Mouse (Mus musculus): ENCODE data around the gene Tcf7l2.

Tcf7l2 gene

GRCm38 (mm10) chr19:55755462-55755861 lies 13.8 kb downstream of the Tcf7l2 start:
- DNase-seq (ENCODE audit: inconsistent age in 2 of 2, low spot score in 1 of 2), result no peak

DNA sequence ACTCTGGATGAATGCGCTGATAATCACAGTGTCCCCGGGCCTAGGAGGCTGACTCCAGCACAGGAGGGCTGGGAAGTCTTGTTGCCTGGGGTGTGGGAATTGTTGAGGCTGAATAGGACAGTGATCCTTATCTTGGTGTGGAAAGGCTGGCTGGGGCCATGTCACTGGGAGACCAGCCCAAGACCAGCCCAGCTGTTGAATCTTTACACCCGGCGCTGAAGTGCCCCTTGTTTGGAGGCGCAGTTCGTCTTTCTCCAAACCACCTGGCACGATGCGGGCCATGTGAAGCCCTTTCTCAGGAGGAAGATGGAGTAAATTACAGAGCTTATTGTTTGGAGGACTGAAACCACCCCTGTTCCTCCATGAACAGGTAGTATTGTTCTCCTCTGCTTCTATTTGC lies 15.1 kb downstream of the Tcf7l2 start:
- no peak for DNase-seq (ENCODE audit: inconsistent age in 2 of 2, low spot score in 1 of 2)

GRCm38 (mm10) chr19:55757403-55757802 lies 15.8 kb downstream of the Tcf7l2 start:
- DNase-seq (ENCODE audit: inconsistent age in 2 of 2, low spot score in 1 of 2), result no peak

DNA sequence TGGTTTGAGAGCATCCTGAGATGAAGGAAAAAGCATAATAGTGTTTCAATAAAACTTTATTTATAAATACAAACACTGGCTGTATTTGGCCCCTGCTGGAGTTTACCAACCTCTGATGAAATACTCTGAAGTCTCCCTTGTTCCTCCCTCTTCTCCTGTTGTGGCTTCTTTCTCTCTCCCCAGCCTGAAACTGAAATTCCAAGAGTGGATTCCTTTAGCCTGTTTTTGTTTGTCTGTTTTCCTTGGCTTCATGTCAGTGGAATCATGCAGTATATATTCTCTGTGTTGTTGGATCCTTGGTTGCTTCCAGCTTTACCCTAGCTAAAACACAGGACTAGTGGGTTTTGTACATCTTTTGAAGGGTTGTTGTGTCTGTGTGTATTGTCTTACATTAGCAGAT lies 16.5 kb downstream of the Tcf7l2 start:
- DNase-seq (ENCODE audit: inconsistent age in 2 of 2, low spot score in 1 of 2), result no peak

DNA sequence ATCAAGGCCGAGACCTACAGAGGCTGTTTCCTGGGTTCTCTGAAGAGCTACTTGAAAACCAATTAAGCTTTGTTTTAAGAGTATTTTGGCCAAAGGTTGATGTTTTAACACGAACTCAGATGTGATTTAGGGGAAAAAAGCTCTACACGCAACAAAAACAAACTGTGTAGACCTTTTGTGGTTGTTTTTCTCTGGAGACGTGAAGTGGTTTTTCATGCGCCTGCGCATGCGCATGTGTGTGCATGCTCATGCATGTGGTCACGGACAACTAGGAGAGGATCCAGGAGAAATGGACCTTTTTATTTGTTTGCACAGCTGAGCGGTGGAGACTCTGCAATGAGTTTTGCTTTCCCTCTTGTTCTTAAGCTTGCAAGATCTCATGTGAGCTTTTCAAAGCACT lies 17.4 kb downstream of the Tcf7l2 start:
- no peak for DNase-seq (ENCODE audit: inconsistent age in 2 of 2, low spot score in 1 of 2)

GRCm38 (mm10) chr19:55761086-55761485 lies 19.5 kb downstream of the Tcf7l2 start:
- DNase-seq (ENCODE audit: inconsistent age in 2 of 2, low spot score in 1 of 2), result no peak

DNA sequence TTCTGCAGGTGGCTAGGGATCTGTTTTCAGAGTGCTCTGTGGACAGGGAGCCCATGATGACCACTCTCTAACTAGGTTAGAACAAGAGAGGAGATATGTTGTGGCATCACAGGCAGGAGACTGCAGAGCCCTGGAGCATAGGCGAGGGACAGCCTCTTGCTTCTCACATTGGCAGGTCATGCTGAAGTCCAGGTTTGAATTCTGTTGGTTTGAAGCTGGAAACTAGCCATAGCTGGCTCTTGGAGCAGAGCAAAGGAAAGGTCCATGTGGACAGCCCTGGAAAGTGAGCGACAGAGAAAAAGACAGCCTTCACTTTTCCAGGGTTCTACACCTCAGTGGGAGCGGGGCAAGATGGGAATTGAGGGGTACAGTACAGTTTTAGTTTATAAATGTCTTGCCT lies 20.6 kb downstream of the Tcf7l2 start:
- no peak for DNase-seq (ENCODE audit: inconsistent age in 2 of 2, low spot score in 1 of 2)

DNA sequence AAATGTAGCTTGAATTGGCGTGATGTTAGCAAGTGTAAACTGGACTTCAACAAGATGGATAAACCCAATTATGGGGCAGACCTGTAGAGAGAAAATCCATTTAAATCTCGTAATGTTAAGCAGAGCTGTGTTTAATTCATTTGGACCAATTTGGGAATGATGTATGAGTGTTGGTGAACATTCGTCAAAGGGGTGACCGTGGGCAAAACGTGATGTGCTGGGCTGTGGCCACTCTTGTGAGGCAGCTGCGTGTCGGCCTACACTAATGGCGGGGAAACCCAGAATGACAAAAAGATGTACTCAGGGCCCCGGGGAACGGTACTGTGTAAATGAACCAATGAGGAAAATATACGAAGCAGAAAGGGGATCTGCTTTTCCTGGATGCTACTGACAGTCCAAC lies 24.2 kb downstream of the Tcf7l2 start:
- peak in 1 of 2 experiments; percentile 53 for DNase-seq (ENCODE audit: inconsistent age in 2 of 2, low spot score in 1 of 2)

- peak; percentile 74 to 78 for DNase-seq (ENCODE audit: inconsistent age in 2 of 2, low spot score in 1 of 2)
Measured at GRCm38 (mm10) chr19:55767104-55767503, 25.5 kb downstream of the Tcf7l2 start.

- DNase-seq (ENCODE audit: inconsistent age in 2 of 2, low spot score in 1 of 2), result no peak
Measured at GRCm38 (mm10) chr19:55767579-55767978, 26.0 kb downstream of the Tcf7l2 start.

DNA sequence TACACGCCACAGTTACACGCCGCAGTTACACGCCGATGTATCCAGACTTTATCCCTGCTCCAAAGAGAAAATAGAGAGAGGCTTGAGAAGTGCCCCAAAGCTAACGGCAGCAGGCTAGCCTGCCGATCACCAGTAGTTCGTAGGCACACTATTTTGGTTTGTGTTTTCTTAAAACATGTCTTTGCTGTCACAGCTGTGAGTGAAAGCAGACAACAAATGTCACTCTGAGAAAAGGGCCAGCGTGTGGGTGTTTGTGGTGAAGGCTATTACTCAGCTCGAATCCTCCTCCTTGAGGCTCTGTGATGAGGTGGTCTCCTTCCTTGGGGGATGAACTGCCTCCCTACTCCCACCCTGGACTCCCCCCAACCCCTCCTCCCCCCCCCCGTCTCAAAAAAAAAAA lies 26.6 kb downstream of the Tcf7l2 start:
- no peak for DNase-seq (ENCODE audit: inconsistent age in 2 of 2, low spot score in 1 of 2)

DNA sequence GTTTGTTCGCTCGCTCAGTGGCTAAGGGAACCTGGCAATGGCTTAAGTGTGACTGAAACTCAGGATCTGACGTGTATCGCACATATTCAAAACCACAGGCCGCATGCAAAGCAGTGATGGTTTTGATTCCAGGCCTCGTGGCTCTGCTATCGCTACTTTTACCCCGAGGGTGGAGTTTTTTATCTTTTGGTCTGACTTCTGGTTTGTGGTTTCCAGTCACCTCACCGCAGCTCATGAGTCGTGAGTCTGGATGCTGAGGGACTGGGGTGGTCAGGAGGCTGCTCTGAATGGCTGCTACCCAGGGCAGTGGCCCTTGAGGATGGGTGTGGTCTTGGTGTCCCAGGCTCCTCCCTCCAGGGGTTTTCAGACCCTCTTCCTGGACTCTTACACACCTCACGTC lies 27.3 kb downstream of the Tcf7l2 start:
- DNase-seq (ENCODE audit: inconsistent age in 2 of 2, low spot score in 1 of 2), result no peak

DNA sequence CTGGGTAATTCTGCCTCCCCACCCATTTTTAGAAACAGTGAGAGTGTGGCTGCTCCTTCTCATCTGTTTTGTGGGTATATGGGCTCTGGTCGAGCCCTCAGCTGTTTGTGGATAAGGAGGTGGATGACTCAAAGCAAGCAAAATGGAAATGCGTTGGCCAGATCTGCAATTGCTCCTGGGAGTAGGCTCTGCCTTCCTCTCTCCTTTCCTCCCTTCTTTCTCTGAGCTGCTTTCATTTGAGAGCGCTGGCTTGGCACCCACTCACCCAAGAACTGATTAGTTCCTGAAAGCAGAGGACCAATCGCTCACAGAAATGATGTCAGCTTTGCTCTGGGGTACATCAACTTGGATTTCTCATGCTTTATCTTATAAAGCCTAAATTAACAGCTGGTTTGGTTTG lies 32.7 kb downstream of the Tcf7l2 start:
- no peak for DNase-seq (ENCODE audit: inconsistent age in 2 of 2, low spot score in 1 of 2)

GRCm38 (mm10) chr19:55774824-55775223 lies 33.2 kb downstream of the Tcf7l2 start:
- no peak for DNase-seq (ENCODE audit: inconsistent age in 2 of 2, low spot score in 1 of 2)

GRCm38 (mm10) chr19:55779871-55780270 lies 38.3 kb downstream of the Tcf7l2 start:
- DNase-seq (ENCODE audit: inconsistent age in 2 of 2, low spot score in 1 of 2), result peak in 1 of 2 experiments; percentile 42

DNA sequence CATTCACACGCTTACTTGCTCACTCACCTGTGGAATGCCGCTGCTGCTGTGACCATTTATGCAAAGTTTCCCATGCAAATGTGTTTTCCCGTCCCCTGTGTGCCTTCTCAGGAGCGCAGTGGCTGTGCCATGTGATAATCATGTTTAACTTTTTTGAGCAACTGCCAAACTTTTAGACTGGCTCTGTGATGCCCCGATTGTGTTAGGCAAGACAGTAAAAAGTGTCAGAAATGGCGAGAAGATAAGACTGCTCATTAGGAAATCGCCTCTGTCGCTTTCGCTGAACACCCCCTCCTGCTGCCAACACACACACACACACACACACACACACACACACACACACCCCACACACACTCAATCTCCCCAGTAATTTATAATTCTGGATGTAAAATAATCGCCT lies 39.5 kb downstream of the Tcf7l2 start:
- no peak for DNase-seq (ENCODE audit: inconsistent age in 2 of 2, low spot score in 1 of 2)

GRCm38 (mm10) chr19:55781681-55782080 lies 40.1 kb downstream of the Tcf7l2 start:
- no peak for DNase-seq (ENCODE audit: inconsistent age in 2 of 2, low spot score in 1 of 2)

GRCm38 (mm10) chr19:55784796-55785418 lies 43.3 kb downstream of the Tcf7l2 start:
- no peak for DNase-seq (ENCODE audit: inconsistent age in 2 of 2, low spot score in 1 of 2)

DNA sequence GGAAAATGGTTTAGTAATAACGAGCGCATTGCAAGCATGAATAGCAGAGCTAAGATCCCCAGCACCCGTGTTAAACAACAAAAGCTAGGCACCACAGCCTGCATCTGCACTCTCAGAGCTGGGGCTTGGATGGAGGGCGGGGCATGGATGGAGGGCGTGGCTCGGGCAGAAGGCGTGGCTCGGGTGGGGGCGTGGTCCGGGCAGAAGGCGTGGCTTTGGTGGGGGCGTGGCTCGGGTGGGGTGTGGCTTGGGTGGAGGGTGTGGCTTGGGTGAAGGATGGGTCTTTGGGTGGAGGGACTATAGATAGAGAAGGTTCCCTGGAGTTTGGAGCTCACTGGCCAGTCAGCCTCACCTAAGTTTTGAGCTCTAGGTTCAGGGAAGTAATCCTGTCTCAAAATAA lies 45.8 kb downstream of the Tcf7l2 start:
- no peak for DNase-seq (ENCODE audit: inconsistent age in 2 of 2, low spot score in 1 of 2)

DNA sequence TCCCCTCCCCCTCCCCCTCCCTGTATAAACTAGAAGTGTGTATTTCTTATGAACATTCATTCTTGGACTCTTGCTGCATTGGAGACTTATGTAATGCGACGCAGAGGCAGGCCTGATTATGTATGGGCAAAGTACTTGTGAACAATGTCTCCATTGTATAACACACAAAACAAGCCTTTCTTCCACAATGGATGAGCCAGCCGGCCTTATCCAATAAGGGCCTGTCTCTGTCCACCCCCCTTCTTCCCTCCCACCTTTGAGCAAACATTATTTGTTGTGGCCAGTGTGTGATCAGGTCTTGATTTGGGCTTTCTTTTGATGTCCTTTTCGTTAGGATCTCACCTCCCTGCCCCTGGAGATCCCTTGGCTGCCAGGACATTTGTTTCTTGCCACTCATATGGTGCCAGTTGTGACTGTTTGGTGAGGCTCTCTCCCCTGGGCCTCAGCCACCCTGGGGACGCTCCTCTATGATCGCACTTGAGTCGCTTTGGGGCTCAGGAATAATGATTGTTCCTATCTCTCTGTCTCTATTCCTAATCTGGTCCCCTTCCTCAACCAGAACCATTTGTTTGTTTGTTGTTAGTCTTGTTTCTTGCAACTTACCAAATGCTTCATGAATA lies 46.8 kb downstream of the Tcf7l2 start:
- no peak for DNase-seq (ENCODE audit: inconsistent age in 2 of 2, low spot score in 1 of 2)

DNA sequence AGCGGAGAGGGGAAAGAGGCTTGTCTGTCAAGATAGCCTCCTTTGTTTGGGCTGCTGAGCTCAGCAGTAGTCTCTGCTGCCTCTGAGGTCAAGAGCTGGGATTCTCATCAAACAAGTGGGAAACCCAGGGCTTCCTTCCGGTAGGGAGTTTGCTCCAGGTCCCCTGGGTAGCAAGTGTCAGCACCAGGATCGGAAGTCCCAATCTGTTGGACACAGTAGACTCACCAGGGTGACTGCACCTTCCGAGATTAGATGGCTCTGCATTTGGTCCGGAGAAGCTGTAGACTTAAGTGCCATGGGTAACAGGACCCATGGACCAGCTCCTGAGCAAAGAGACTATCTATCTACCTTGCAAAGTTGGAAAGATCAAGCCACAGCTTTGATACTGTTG lies 47.3 kb downstream of the Tcf7l2 start:
- no peak for DNase-seq (ENCODE audit: inconsistent age in 2 of 2, low spot score in 1 of 2)

DNA sequence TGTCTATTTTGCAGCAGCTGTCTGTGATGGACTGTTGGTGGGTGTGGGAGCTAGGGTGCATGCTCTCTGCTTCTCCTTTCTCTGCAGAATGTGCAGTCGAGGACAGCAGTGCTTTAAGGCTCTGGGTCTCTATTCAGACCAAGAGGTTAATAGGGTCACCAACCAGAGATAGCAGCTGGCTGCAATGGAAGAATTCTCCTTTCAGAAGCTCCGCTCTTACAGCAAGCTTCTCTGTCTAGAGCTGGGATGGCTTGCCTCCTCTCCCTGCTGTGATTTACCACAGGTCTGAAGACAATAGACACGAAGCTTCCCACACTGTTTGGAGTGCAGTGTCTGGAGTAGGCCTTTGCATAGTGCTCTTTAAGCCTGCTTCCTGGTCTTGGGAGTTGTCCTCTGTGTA lies 48.2 kb downstream of the Tcf7l2 start:
- DNase-seq (ENCODE audit: inconsistent age in 2 of 2, low spot score in 1 of 2), result no peak

DNA sequence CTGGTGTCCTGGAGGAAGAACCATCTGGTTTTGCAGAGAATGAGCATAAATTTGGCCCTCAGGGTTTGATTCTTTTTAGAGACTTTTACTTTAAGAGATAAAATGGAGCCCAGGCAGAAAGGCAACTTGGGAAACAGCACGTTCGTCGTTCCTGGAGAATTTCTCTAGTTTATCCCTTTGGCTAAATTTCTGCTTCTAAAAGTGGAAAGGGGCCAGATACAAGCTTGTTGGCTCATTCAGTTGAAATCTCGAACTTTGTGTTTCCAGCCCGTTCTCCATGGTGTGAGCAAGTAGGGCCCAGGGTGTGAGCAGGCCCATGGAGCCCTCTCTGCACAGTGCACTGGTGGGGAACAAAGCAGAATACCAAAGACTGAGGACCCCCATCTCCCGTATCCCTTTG lies 49.7 kb downstream of the Tcf7l2 start:
- peak in 1 of 2 experiments; percentile 44 for DNase-seq (ENCODE audit: inconsistent age in 2 of 2, low spot score in 1 of 2)

All from adrenal gland, adult (tissue).